19 mouse cellular contexts compared by ENCODE assay signal in genomic region chr2:141323956-141324460, GRCm38 (mm10).
A peak's percentile ranks its signal among the peaks of the same experiment; 100 is the strongest.
DNase-seq lines count a peak whose midpoint lies in the region; ATAC-seq lines count a peak whose summit lies in the region.
"Had no signal": no experiment of that assay in that cellular context is flagged by ENCODE, and none has a peak within 500 bp of the region (broad histone marks: within the 10 kb centered on the region; RNA-seq: fewer than 3 reads in every experiment).

No protein-coding gene starts in this region.

- no peaks in the 10 kb centered on the region for H3K36me3 ChIP-seq in forebrain, embryonic 15.5 days
- no peaks in the 10 kb centered on the region for H3K36me3 ChIP-seq in forebrain, embryonic 11.5 days (ENCODE audit: control insufficient read depth, insufficient read depth, low read length)
- H3K36me3 ChIP-seq: embryonic facial prominence, embryonic 10.5 days; heart, embryonic 15.5 days; hindbrain, embryonic 15.5 days; intestine, embryonic 15.5 days had no signal

- H3K4me1 ChIP-seq in forebrain, embryonic 15.5 days, result no peaks in the 10 kb centered on the region; the same call in 1 of the 2 replicates
- H3K4me1 ChIP-seq in forebrain, embryonic 11.5 days (replicated peaks; ENCODE audit: control insufficient read depth, insufficient read depth, low read length), result peaks cover 3% of the 10 kb centered on the region; the same call in 1 of the 2 replicates
- H3K4me1 ChIP-seq: embryonic facial prominence, embryonic 10.5 days; heart, embryonic 15.5 days; hindbrain, embryonic 15.5 days; intestine, embryonic 15.5 days had no signal

- intact Hi-C loops in left cerebral cortex, postnatal 4 days (cut with DNase I), result no loop called here
- intact Hi-C loops in left cerebral cortex, postnatal 25 days (cut with DNase I), result no loop called here

- H3K9me3 ChIP-seq in forebrain, embryonic 15.5 days, result no peaks in the 10 kb centered on the region
- H3K9me3 ChIP-seq in forebrain, embryonic 11.5 days (ENCODE audit: control insufficient read depth, low read length), result no peaks in the 10 kb centered on the region
- H3K9me3 ChIP-seq: embryonic facial prominence, embryonic 10.5 days; heart, embryonic 15.5 days; hindbrain, embryonic 15.5 days; intestine, embryonic 15.5 days had no signal

- peak; percentile 63; the same call in 1 of the 2 replicates for ATAC-seq in forebrain, embryonic 15.5 days (replicated peaks)
- no peak for ATAC-seq in forebrain, embryonic 11.5 days (replicated peaks; ENCODE audit: low FRiP score)
- ATAC-seq in inflammation-experienced regulatory T-cells, adult 6 months, result no peak
- ATAC-seq: intestine, embryonic 15.5 days had no signal

- H3K9ac ChIP-seq in forebrain, embryonic 15.5 days (replicated peaks), result no peak overlapping the region
- no peak overlapping the region for H3K9ac ChIP-seq in forebrain, embryonic 11.5 days (ENCODE audit: low read length)
- H3K9ac ChIP-seq: heart, embryonic 15.5 days; hindbrain, embryonic 15.5 days; intestine, embryonic 15.5 days had no signal

- DNase-seq in forebrain, embryonic 11.5 days (ENCODE audit: low spot score), result no peak
- peak; percentile 2 for DNase-seq in left cerebral cortex, postnatal 4 days
- no peak for DNase-seq in left cerebral cortex, postnatal 25 days (ENCODE audit: low spot score in 2 of 2)
- peak; percentile 62 for DNase-seq in Muller cell, postnatal 12 days (ENCODE audit: inconsistent ontology term)
- DNase-seq in R1 (ENCODE audit: low read depth, low spot score), result peak; percentile 6
- DNase-seq: adrenal gland, postnatal 10 days; cerebellum, adult 18-20 months; cerebellum, adult 9-11 months; gastrocnemius, postnatal 14 days; heart, adult 2 months; heart, postnatal 14 days; kidney, adult 18-20 months had no signal

- no peaks in the 10 kb centered on the region for H3K27me3 ChIP-seq in forebrain, embryonic 15.5 days
- no peaks in the 10 kb centered on the region for H3K27me3 ChIP-seq in forebrain, embryonic 11.5 days (ENCODE audit: control insufficient read depth, insufficient read depth, low read length)
- H3K27me3 ChIP-seq: heart, embryonic 15.5 days; hindbrain, embryonic 15.5 days; intestine, embryonic 15.5 days had no signal

- H3K4me3 ChIP-seq in forebrain, embryonic 15.5 days, result no peak overlapping the region
- no peak overlapping the region for H3K4me3 ChIP-seq in forebrain, embryonic 11.5 days (ENCODE audit: low read depth, low read length)
- H3K4me3 ChIP-seq: embryonic facial prominence, embryonic 10.5 days; heart, adult 2 months; heart, embryonic 15.5 days; hindbrain, embryonic 15.5 days; intestine, embryonic 15.5 days had no signal

- WGBS in forebrain, embryonic 15.5 days, result 32% methylated on average over 7 of the region's 7 CpGs
- WGBS in forebrain, embryonic 11.5 days, result 64% methylated on average over 7 of the region's 7 CpGs

- no peak overlapping the region for H3K4me2 ChIP-seq in forebrain, embryonic 15.5 days (replicated peaks)
- no peak overlapping the region for H3K4me2 ChIP-seq in forebrain, embryonic 11.5 days (ENCODE audit: low read depth, low read length, severe bottlenecking)
- H3K4me2 ChIP-seq: heart, embryonic 11.5 days; heart, embryonic 15.5 days; hindbrain, embryonic 15.5 days; intestine, embryonic 15.5 days had no signal

- H3K27ac ChIP-seq in forebrain, embryonic 15.5 days (replicated peaks), result no peak overlapping the region
- no peak overlapping the region for H3K27ac ChIP-seq in forebrain, embryonic 11.5 days (ENCODE audit: low read depth, low read length)
- H3K27ac ChIP-seq: embryonic facial prominence, embryonic 10.5 days; heart, adult 2 months; heart, embryonic 15.5 days; hindbrain, embryonic 15.5 days; intestine, embryonic 15.5 days had no signal

Comparison
In these comparisons a context has a peak if more than half of its experiments do, and no peak if none do; other contexts are left out.
1. DNase-seq: peak in left cerebral cortex, postnatal 4 days (single experiment), Muller cell, postnatal 12 days (single experiment) and R1 (single experiment); none in forebrain, embryonic 11.5 days (single experiment) and left cerebral cortex, postnatal 25 days (0 of 2).